Mouse (Mus musculus) adrenal gland, postnatal 36 days (tissue): ENCODE results near the gene Fam43b. TPM values are rescaled to one million over a fixed set of nuclear protein-coding genes. Genes with fewer than 3 reads are reported as not detected.
A peak's percentile ranks its signal among the peaks of the same experiment; 100 is the strongest.

Experiments used
- DNase-seq, 2 experiments: peaks; one replicate each; pipeline ENCODE4 v3.0.0; 2021; ENCODE audit warnings: mixed read lengths in 1 of 2
- long read RNA-seq, 2 experiments: library from polyadenylated mRNA; stranded (forward); transcript quantifications; one replicate each; pipeline ENCODE4 v2.0.0; 2021; ENCODE audit warnings: borderline sequencing depth in 2 of 2
- total RNA-seq, 2 experiments: library from RNA; stranded (reverse); gene quantifications; 2 replicates each; pipeline ENCODE4 v1.2.3; 2021

The Fam43b gene
- 1 to 10 TPM; 2.5 to 3.5 TPM for total RNA-seq
- long read RNA-seq, experiment 1, transcript Fam43b-201 (1 exons, 2,437 nt) = major isoform, 8 of 8 reads
- long read RNA-seq, experiment 1, partial matches to known transcripts = 0 of 8 reads
- long read RNA-seq, experiment 1, other reads (novel, unspliced or antisense) = 0 of 8 reads
- long read RNA-seq, experiment 2, partial matches to known transcripts = 0 of 2 reads
- long read RNA-seq, experiment 2, other reads (novel, unspliced or antisense) = 0 of 2 reads

- peak; percentile 80 to 86 for DNase-seq
Observed at GRCm38 (mm10) chr4:138395971-138396645, at the start of gene Fam43b. Gene Fam43b (minus strand): TSS chr4:138396528.

GRCm38 (mm10) chr4:138444941-138445340, 48.6 kb upstream of the Fam43b start:
- no peak for DNase-seq

- no peak for DNase-seq
Observed at GRCm38 (mm10) chr4:138440062-138440461, 43.7 kb upstream of the Fam43b start.

GRCm38 (mm10) chr4:138434347-138435316, 38.3 kb upstream of the Fam43b start, which contains the start of gene Mul1:
Gene Mul1 (plus strand): TSS chr4:138434671.
- peak; percentile 97 for DNase-seq

GRCm38 (mm10) chr4:138431340-138431739, 35.0 kb upstream of the Fam43b start:
- DNase-seq = no peak

GRCm38 (mm10) chr4:138429778-138430177, 33.5 kb upstream of the Fam43b start:
- peak; percentile 55 to 67 for DNase-seq

GRCm38 (mm10) chr4:138426778-138427705, 30.7 kb upstream of the Fam43b start:
- DNase-seq = peak; percentile 89 to 90

GRCm38 (mm10) chr4:138425604-138426003, 29.3 kb upstream of the Fam43b start:
- peak; percentile 43 to 61 for DNase-seq

GRCm38 (mm10) chr4:138425028-138425427, 28.7 kb upstream of the Fam43b start:
- DNase-seq = peak; percentile 28 to 41

- no peak for DNase-seq
Observed at GRCm38 (mm10) chr4:138418340-138418957, 22.1 kb upstream of the Fam43b start.

- DNase-seq = no peak
Observed at GRCm38 (mm10) chr4:138417882-138418281, 21.6 kb upstream of the Fam43b start.

GRCm38 (mm10) chr4:138416414-138416813, 20.1 kb upstream of the Fam43b start:
- DNase-seq = no peak

- DNase-seq = no peak
Observed at GRCm38 (mm10) chr4:138415991-138416390, 19.7 kb upstream of the Fam43b start.

- DNase-seq = peak; percentile 19 to 34
Observed at GRCm38 (mm10) chr4:138414725-138415124, 18.4 kb upstream of the Fam43b start.

GRCm38 (mm10) chr4:138411504-138412121, 15.3 kb upstream of the Fam43b start:
- no peak for DNase-seq

- no peak for DNase-seq
Observed at GRCm38 (mm10) chr4:138411011-138411410, 14.7 kb upstream of the Fam43b start.

- DNase-seq = peak; percentile 74 to 75
Observed at GRCm38 (mm10) chr4:138407479-138408194, 11.3 kb upstream of the Fam43b start.

GRCm38 (mm10) chr4:138404806-138405205, 8.5 kb upstream of the Fam43b start:
- peak; percentile 72 to 76 for DNase-seq

GRCm38 (mm10) chr4:138396711-138397110, 383 bp upstream of the Fam43b start:
- DNase-seq = peak; percentile 39 to 41
